Mouse (Mus musculus) embryo, embryonic 11.5 days (tissue): ENCODE results near the gene Napsa.

Source experiments
- DNase-seq: peaks from one replicate; pipeline ENCODE4 v3.0.0-alpha.2; 2012; ENCODE audit warnings: low read depth, low spot score

Napsa gene

DNA sequence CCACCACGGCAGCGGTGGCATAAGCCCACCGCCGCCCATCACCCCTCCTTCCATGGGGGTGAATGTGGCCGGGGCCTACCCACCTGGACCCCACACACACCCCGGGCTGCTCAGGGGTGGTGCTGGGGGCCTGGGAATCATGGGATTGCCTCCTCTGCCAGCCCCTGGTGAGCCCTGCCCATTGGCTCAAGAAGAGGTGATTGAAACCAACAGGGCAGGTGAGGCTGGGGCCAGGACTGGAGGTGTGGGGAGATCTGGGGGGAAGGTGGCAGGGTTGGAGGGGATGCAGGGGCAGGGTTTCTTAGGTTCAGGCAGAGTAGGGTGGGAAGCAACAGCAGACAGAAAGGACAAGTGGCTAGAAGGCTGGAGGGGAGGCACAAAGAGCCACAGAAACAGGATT, 23.9 kb downstream of the Napsa start:
- no peak for DNase-seq

DNA sequence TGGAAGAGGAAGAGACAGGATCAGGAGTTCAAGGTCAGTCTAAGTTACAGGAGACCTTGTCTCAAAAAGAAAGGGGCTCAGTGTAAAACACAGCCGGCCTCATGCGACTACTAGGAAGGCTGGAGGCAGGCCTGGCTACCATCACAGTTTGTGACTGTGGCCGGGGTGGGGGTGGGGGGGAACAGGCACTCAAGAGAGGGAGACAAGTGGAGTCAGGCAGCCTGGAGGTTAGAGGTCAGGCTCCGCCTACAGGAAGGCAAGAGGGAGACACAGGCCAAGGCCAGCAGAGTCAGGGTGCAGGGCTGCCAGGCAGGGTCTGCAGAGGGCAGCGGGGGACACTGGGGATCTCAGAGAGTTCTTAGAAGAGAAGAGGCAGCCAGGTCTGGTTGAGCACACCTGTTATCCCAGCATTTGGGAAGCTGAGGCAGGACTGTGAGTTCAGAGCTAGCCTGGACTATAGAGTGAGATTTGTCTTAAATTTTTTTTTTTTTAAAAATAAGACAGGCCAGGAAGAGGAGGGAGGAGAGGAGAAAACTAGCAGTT, 24.9 kb downstream of the Napsa start:
- DNase-seq: no peak

DNA sequence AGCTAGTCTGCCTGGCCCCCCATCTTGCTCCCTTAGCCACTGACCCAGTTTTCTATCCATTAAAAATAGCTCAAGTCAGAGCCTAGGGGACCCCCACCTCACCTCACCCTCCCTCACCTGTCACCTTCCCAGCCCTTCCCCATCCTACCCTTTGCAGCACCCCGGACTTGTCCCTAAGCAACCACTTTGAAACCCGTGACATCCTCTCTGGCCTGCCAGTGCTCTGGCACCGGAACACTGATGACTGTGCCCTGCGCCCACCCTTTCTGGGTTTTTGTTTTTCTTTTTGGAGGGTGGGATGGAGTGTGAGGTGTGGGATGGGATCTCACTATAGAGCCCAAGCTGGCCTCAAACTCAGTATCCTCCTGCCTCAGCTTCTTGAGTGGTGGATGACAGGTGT, 25.5 kb downstream of the Napsa start:
- no peak for DNase-seq

DNA sequence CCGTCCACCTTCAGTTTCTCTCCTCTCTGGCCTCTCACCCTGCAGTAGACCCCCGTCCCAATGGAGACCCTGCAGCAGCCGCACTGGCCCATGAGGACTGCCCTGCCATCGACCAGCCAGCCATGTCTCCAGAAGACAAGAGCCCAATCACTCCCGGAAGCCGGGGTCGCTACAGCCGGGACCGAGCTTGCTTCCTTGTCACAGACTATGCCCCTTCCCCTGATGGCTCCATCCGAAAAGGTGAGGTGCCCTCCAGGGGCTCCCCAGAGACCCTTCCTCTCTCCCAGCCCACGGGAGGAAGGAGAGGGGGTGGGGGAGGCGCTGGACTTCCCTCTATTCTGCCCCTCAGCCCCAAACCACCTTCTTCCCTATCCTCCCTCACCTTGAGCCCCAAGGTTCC, 26.2 kb downstream of the Napsa start:
- no peak for DNase-seq

DNA sequence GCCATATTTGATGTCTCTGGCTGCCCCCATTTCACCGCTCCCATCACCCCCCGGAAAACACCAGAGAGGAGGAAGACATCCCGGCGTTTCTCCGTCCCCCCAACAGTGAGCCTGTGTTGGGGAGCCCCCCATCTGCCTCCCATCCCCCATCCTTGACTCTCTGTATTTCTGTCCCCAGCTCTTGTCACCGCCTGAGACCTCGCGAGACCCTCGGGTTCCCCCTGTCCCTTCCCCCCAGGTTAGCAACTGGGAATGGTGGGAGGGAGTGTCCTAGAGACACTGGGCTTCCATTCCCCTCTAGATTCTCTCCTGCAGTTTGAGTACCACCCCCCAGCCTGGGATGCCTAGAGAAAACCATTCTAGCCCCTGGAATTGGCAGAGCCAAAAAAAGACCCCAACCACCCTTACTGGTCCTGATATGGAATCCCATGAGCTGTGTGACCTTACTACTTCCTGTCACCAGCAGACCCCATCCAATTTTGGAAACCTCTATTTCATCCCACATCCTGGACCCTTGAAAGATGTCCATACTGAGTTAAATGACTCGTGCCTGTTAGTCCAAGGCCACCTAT, 28.6 kb downstream of the Napsa start:
- no peak for DNase-seq

DNA sequence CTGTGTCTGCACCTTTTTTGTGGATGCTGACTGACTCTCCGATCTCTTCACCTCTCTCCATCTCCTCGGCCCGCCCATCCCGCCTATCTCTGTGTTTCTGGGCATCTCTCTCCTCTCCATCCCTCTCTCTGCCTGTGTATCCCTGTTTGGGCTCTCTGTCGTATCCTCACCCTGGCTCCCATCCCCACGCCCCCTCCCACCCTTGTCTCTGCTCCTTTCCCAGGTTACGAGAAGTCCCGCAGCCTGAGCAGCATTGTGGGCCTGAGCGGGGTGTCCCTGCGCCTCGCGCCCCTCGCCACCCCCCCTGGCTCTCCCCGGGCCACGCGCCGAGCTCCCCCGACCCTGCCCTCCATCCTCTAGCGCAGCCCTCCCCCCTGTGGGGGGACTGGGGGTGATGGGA, 29.5 kb downstream of the Napsa start:
- no peak for DNase-seq

DNA sequence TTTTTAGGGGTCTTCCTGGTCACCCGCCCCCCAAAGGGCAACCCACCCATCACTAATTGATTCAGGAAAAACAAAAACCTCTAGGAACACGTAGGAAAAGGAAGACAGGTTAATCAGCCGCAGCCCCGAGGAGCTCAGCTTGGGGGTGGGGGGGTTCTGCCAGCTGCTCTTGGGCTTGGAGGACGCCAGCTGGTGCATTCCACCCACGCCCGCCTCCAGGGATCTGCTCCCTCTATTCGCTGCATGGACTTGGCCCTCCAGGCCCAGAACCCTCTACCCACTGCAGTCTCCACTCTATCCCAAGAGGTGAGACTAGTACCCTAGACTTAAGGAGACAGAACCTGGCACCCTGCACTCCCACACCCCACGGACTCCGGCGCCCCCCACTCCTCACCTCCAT, 30.3 kb downstream of the Napsa start:
- DNase-seq: no peak

DNA sequence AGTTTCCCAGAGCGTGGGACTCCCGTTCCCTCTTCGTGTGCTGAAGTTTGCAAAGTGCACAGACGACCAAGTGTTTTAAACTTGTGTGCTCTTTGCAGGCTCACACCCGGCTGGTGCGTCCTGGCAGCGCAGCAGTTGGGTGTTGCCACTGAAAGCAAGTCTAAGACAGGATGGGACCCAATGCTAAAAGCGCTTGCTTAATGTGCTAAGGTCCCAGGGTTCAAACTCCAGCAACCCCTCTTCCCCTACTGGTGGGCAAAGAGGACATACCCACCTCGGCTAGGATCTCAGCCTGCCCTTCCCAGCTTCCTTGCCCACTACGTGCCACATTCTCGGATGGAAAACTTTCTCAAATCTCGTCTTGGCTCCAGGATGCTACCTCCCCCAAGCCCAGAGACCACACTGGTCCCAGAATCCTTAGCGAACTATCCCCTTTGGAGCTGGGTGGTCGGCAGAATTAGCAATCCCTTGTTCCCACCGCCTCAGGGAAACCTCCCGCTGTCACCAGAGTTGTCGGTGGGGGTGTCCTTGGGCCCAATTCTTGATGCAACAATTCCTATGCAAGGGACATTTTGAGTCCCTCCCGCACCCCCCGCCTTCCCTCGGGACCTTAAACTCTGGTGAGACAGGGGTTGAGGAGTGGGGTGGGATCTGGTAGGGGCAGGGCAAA, 31.1 kb downstream of the Napsa start:
- no peak for DNase-seq

DNA sequence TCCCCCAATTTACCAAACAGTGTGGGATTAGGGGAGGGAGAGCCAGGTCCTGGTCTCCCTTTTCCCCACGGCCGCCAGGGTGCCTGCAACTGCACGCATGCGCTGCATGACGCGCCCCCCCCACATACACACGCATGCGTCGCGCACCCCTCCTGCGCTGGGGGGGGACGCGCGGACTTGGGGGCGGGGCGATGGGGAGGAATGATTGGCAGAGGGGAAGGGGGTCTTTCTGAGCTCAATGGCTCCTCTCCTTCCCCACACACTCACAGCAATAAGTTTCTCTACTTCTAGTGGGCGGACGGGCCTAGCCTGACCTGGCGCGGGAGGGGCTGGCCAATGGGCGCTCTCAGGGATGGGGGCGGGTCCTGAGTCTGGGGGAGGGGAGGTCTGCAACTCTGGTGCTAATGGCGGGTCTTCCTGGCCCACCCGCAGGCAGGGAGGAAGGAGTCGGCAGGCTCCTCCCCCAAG, 32.0 kb downstream of the Napsa start:
- DNase-seq: peak; percentile 58

DNA sequence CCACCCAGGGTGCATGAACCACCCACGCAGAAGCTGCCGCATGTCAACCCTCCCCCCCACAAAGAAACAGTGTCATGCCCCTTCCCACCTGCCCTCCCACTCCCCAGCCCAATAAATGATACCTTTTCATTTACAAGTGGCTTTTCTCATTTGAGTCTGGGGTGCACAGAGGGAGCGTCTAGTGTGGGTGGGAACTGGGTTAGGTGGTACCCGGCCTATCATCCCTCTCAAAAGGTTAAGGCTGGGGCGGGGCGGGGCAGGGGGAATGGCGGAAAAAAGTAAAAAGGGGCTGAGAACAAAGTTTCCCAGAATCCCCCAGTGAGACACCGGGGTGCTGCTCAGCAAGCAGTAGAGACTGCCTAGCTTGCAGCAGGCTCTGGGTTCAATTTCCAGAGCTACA, 32.4 kb downstream of the Napsa start:
- DNase-seq: no peak

DNA sequence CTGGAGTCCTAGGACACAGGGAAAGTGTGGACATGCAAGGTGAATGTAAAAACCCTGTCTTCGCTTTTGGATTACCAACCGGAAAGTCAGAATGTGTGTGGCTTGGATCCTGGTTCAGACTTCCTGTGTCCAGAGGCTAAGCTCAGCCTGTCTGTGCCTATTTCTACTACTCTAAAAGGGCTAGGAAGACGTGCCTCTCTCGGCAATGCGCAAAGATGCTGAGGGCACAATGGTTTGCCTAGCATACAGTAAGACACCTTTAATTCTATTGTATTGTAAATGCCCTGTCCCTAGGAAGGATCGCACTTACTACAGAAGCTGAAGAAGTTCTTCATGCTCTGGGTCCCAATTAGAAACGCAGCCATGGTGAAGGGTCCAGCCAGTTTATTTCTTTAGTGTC, 33.3 kb downstream of the Napsa start:
- no peak for DNase-seq

DNA sequence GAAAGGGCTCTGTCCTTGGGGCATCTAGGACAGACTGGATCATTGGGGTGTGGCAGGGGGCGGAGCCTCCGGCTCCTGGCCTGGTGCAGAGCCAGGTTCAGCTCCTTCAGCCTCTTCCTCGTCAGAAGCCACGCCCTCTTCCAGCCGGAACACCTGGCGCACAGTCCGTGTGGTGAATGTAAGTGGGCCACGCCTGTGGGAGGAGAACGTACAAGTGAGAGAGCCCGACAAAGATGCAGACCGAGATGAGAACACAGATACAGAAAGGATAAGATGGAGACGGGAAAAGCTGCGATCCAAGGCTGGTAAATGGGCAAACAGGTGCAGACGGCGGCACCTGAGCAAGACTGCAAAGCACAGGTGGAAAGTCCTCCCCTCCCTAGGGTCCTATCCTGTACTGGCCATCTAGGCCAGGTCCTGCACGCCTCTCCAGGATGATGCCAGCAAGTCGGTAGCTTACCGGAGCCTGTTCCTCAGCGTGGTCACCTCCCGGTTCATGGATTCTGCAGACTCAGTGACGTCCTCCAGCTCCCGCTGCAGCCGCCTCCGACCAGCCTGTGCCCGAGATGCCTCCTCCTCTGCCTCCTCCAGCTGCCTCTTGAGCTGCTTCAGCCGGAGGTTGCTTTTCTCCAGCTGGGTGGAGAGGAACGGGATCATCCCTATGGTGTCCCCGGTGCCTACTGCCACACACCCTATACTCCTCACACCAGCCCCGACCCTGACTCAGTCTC, 34.2 kb downstream of the Napsa start:
- DNase-seq: no peak

DNA sequence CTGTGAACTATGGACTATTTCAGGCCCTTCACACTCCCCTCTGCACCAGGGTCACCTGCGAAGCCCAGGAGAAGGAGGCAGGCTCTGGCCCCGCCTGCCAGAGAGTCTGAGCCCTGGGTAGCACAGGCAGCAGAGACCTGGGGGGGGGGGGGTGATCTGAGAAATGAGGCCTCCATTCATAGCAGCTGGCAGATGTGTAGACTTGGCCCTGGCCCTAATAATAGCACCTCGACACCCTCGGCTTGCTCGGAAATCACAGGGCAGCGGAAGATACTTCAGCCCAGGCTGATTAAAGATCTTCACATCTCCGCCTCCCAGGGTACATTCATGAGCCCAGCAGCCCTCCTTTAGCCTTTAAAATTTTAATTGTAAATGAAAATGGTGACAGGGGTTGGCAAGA, 40.0 kb downstream of the Napsa start:
- no peak for DNase-seq

DNA sequence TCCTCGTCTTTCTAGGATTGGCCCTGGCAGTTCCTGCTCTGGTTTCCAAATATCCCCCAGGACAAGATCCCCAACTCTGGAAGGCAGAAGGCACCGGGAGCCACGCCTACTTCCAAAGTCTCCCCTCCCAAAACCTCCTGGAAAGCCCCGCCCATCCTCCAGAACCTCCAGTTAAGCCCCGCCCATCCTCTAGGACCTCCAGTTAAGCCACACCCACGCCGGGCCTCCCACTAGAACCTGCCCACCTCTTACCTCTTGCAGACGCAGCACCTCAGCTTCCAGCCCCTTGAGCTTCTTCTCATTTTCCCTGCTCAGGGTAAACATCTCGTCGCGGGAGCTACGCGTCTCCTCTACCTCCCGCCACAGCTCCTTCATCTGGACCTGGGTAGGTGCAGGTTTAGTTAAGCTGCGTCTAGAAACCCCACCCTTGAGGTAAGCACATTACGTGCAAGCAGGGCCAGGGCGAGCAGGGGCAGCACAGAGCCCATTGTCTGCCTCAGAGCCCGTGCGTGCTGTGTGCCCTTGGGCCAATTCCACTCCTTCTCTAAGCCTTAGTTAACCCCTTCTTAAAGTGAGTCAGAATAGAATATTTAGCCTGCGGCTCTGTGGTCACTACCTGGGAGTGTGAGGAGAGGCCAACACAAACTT, 42.0 kb downstream of the Napsa start:
- no peak for DNase-seq

DNA sequence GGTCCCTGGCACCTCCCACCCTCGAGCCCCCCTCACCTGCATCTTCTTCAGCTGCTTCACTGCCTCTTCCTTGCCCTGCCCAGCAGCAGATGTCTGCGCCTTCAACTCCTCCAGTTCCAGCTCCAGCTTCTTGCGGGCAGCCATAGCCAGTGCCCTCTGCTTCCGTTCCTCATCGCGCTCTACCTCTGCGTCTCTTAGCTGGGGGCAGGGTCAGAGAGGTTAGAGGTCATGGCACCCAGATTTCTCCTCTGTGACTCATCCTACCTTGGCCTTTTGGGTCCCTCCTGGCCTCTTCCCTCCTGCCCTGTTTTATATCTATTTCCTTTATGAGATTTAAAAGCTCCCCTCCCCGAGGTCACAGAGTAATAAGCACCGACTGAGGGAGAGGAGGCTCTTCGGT, 43.1 kb downstream of the Napsa start:
- no peak for DNase-seq

DNA sequence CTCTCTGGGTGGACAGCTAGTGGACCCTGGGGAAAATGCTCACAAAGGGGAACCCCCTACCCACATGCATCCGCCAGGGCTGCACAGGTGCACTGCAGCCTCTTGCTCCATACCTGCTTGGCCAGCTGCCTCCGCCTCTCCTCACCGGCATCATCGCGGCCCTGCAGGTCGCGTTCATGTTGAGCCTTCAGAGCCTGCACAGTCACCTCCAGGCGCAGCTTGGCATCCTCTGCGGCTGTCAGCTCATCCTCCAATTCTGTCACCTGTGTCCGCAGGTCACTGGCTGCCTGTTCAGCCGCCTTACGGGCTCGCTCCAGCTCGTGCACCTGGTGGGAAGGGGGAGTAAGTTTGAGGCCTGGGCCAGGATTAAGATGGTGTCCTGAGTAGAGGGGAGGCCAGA, 43.8 kb downstream of the Napsa start:
- no peak for DNase-seq

DNA sequence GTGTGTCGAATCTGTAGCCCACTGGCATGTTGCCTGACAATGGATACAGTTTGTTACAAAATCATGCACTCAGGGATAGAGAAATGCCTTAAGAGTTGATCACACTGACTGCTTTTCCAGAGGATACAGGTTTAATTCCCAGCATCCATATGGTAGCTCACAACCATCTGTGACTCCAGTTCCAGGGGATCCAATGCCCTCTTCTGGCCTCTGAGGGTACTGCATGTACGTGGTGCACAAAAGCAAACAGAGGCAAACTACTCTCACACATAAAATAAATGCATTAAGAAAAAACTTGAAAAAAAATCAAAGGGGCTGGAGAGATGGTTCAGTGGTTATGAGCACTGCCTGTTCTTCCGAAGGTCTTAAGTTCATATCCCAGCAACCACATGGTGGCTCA, 44.9 kb downstream of the Napsa start:
- DNase-seq: no peak

DNA sequence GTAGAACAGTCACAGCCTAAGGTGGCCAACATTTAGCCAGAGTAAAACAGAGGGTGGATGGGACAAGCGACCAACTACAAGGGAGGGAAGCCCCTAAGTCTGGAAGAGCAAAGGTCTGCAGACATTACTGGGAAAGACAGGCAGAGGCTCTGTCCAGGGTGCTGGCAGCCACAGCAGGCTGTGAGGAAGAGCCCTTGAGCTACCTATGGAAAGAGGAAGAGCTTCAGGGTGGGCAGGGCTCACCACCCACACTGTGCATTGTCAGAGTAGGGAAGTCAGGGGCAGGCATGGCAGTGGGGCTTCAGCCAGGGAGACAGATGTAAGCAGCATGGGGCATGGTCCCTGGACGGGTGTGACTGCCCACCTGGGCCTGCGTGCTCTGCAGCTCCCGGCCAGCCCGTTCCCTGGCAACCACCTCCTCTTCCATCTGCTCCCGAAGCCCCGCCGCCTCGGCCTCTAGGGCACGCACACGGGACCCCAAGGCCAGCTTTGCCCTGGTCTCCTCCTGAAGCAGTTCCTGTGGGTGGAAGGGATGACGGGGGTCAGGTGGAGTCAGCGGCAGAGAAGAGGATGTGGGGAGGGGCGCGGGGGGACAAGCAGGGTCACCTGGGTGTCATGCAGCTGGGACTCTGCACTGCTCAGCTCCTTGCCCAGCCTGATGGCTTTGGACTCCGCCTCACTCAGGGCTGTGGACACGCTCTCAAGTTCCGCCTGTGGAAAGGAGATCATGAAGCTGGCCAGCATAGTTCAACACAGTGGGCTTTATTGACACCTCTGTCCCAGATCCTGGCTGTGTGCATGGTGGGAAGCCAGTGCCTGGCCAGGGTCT, 51.7 kb downstream of the Napsa start:
- DNase-seq: no peak

DNA sequence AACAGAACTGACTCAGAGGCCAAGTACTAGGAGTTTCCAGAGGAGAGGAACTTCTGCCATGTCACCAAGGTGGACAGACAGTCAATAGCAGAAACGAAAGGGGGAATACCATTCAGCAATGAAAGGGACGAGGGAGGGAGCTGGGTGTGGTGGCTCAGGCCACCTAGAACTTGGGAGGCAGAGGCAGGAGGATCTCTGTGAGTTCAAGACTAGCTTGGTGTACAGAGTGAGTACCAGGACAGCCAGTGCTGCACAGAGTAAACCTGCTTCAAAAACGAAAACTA, 52.3 kb downstream of the Napsa start:
- no peak for DNase-seq

DNA sequence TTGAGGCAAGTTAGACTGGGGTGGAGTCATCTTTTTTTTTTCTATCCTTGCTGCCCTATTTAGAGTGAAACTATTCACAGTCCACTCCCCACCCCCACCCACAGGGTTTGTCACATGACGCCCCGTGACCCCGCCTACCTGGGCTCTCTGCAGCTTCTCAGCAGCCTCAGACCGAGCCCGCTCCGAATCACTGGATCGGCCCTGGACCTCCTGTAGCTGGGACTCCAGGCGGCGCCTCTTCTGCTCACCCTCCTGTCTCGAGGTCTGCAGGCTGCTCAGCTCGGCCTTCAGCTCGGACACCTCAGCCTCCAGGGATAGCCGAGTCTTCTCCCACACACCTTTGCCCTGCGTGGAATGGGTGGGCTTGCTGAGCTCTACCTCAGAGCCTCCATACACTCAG, 52.6 kb downstream of the Napsa start:
- no peak for DNase-seq

DNA sequence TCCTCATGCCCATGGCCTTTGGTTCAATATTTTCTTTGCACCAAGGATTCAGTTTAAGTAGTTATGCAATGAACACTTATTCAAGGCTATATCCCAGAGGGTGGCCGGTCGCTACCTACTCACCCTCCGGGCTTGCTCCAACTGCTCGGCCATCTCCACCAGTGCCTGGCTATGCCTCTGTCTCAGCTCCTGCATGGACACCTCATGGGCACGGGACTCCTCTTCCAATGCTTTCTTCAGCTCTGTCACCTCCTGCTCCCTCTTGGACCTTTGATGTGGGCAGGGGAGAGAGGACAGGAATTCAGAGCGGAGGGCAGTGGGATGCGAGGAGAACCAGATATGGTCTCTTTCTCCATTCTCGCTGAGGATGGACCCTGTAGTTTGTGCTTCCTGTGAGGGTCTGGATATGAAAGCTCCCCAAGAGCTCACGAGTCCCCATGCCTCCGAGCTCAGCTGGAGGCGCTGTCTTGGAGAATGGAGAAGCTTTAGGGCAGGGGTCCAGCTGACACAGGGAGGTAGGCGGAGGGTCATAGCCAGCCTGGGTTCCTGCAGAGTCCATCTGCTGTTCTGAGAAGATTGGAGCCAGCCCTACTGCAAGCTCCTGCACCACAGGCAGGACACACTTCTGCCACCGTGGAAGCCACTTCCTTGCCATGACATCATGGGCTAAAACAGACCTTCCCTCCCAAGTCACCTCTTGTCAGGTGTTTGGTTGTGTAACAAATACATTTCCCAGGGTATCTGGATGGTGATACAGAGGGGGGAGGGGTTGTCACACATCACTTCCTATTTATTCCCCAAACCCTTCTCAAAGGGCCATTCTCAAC, 53.3 kb downstream of the Napsa start:
- DNase-seq: no peak
